Mouse (Mus musculus): Measurements from ENCODE around the gene Bag6.

- TF ChIP-seq CTCF (IDR thresholded peaks at IDR 0.05; ENCODE audit: borderline replicate concordance, extremely low read depth, insufficient read depth, insufficient read length) (no peak), POLR2A (IDR thresholded peaks at IDR 0.05; ENCODE audit: borderline replicate concordance, extremely low read depth, insufficient read depth, insufficient read length, poor library complexity, severe bottlenecking) (no peak)
Observed at GRCm38 (mm10) chr17:35194844-35195630, 60.1 kb downstream of the Bag6 start.
